Mouse (Mus musculus) kidney, postnatal 0 days (tissue): ENCODE results near the gene Tmem117. TPM values are rescaled to one million over a fixed set of nuclear protein-coding genes. Genes with fewer than 3 reads are reported as not detected.

Source experiments
- ATAC-seq: fragments of 200-750 bp; cut with Nextera tagmentation; replicated peaks from 2 replicates; pipeline ENCODE4 v1.8.0; 2017; ENCODE audit warnings: low read depth, moderate number of reproducible peaks, moderate TSS enrichment, moderate library complexity; ENCODE audit not compliant: low FRiP score
- DNase-seq: peaks from one replicate; pipeline ENCODE4 v3.0.0-alpha.2; 2016; ENCODE audit warnings: low spot score
- H3K27ac ChIP-seq: fragments of 300-500 bp; sonication (generic); 2 replicates; pipeline ENCODE4 v1.5.1; 2014; ENCODE audit warnings: mild to moderate bottlenecking
- H3K27me3 ChIP-seq: fragments of 300-500 bp; sonication (generic); 2 replicates; pipeline ENCODE4 v1.6.1; 2014; ENCODE audit warnings: low read length, mixed read lengths; ENCODE audit not compliant: insufficient read depth
- H3K36me3 ChIP-seq: fragments of 300-500 bp; sonication (generic); 2 replicates; pipeline ENCODE4 v1.6.1; 2014; ENCODE audit warnings: low read length, mixed read lengths; ENCODE audit not compliant: insufficient read depth
- H3K4me1 ChIP-seq: fragments of 300-500 bp; sonication (generic); replicated peaks from 2 replicates; pipeline ENCODE4 v1.6.1; 2014; ENCODE audit warnings: antibody characterized with exemption, low read length, mixed read lengths; ENCODE audit not compliant: insufficient read depth
- H3K4me2 ChIP-seq: fragments of 300-500 bp; sonication (generic); 2 replicates; pipeline ENCODE4 v1.6.1; 2014; ENCODE audit warnings: mild to moderate bottlenecking, low read length, moderate library complexity, mixed read lengths
- H3K4me3 ChIP-seq: fragments of 300-500 bp; sonication (generic); replicated peaks from 2 replicates; pipeline ENCODE4 v1.5.1; 2014; ENCODE audit warnings: low read depth, low read length
- H3K9ac ChIP-seq: fragments of 300-500 bp; sonication (generic); 2 replicates; pipeline ENCODE4 v1.6.1; 2014; ENCODE audit warnings: low read depth, low read length
- H3K9me3 ChIP-seq: fragments of 300-500 bp; sonication (generic); replicated peaks from 2 replicates; pipeline ENCODE4 v1.6.1; 2016; ENCODE audit warnings: low read length, inconsistent platforms, mixed read lengths
- CTCF ChIP-seq: IDR thresholded peaks from 2 replicates; pipeline ENCODE4 v1.5.1; 2016; ENCODE audit warnings: antibody characterized with exemption, low read depth, mild to moderate bottlenecking, moderate library complexity
- WGBS: fragments of 180-500 bp; shearing (Covaris S2); extraction: QIAGEN DNeasy Blood & Tissue Kit; methylation state at CpG from one replicate; pipeline ENCODE4 v1.1.7; 2014; 5-methylcytosine and 5-hydroxymethylcytosine counted together
- polyA plus RNA-seq: library from polyadenylated mRNA; unstranded; fragments of >200 nt; fragmentation: Nextera tagmentation; extraction: Ambion mirVana; gene quantifications from 2 replicates; pipeline ENCODE4 v1.2.1, GENCODE M21; 2015

Tmem117 gene
- polyA plus RNA-seq, 1 experiment from 2014 or later: 24.3 TPM

- ATAC-seq (no peak), DNase-seq (no peak)
- H3K27ac ChIP-seq: no peak overlapping the region
- H3K4me3 ChIP-seq: no peak overlapping the region
- no peaks in the 10 kb centered on the region for H3K9me3 ChIP-seq
- no peaks in the 10 kb centered on the region for H3K36me3 ChIP-seq
- no peak overlapping the region for H3K9ac ChIP-seq
- WGBS: 66% methylated on average over 13 of the region's 13 CpGs
- no peaks in the 10 kb centered on the region for H3K27me3 ChIP-seq
- no peak overlapping the region for H3K4me2 ChIP-seq
- no peak for TF ChIP-seq CTCF
- H3K4me1 ChIP-seq: no peaks in the 10 kb centered on the region
Observed at GRCm38 (mm10) chr15:94651969-94652842, 23.2 kb downstream of the Tmem117 start.

GRCm38 (mm10) chr15:94652843-94653206, 23.8 kb downstream of the Tmem117 start:
- no peak for TF ChIP-seq CTCF
- Histone ChIP-seq H3K4me2 (no peak overlapping the region), H3K4me1 (no peaks in the 10 kb centered on the region), H3K27me3 (no peaks in the 10 kb centered on the region), H3K9me3 (no peaks in the 10 kb centered on the region), H3K36me3 (no peaks in the 10 kb centered on the region), H3K9ac (no peak overlapping the region), H3K27ac (no peak overlapping the region), H3K4me3 (no peak overlapping the region)
- ATAC-seq (no peak), DNase-seq (no peak)
- WGBS: 75% methylated on average over 3 of the region's 3 CpGs

DNA sequence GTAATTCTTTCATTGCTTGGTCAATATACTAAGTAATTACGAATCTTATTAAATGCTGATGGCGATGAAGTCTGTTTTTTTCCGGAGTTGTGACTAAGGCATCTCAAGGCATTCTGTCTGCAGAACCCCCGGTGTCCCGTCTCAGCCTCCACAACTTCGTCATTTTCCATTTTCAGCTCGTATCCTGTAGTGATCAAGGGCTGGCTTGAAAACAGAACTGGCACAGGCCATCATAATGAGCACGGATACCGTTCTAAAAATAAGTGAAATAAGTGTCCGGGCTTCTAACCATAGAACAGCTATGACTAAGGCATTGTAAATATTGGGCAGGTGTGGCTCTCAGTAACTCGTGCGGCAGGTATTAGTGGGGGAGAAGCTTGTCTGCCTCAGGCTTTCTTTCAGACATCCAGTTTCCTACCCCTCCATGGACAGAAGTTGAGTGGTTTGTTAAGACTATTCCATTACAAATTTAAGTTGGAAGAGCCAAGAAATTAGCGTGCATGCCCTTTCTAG, 26.8 kb downstream of the Tmem117 start:
- no peak for DNase-seq
- Histone ChIP-seq H3K4me2 (no peak overlapping the region), H3K4me3 (no peak overlapping the region), H3K9me3 (no peaks in the 10 kb centered on the region), H3K4me1 (no peaks in the 10 kb centered on the region), H3K36me3 (no peaks in the 10 kb centered on the region), H3K27ac (no peak overlapping the region), H3K9ac (no peak overlapping the region), H3K27me3 (no peaks in the 10 kb centered on the region)
- TF ChIP-seq CTCF: no peak
- 86% methylated on average over 13 of the region's 13 CpGs for WGBS
- no peak for ATAC-seq

- no peak overlapping the region for H3K4me3 ChIP-seq
- ATAC-seq (no peak), DNase-seq (no peak)
- H3K4me1 ChIP-seq: no peaks in the 10 kb centered on the region
- no peak overlapping the region for H3K9ac ChIP-seq
- H3K27ac ChIP-seq: no peak overlapping the region
- 70% methylated on average over 6 of the region's 6 CpGs for WGBS
- H3K4me2 ChIP-seq: no peak overlapping the region
- no peak for TF ChIP-seq CTCF
- H3K36me3 ChIP-seq: no peaks in the 10 kb centered on the region
- H3K27me3 ChIP-seq: no peaks in the 10 kb centered on the region
- no peaks in the 10 kb centered on the region for H3K9me3 ChIP-seq
Observed at GRCm38 (mm10) chr15:94657882-94658281, 28.9 kb downstream of the Tmem117 start.

- H3K4me2 ChIP-seq: no peak overlapping the region
- no peaks in the 10 kb centered on the region for H3K27me3 ChIP-seq
- no peak overlapping the region for H3K27ac ChIP-seq
- no peaks in the 10 kb centered on the region for H3K4me1 ChIP-seq
- DNase-seq (no peak), ATAC-seq (no peak)
- no peak overlapping the region for H3K9ac ChIP-seq
- no peaks in the 10 kb centered on the region for H3K9me3 ChIP-seq
- no peak for TF ChIP-seq CTCF
- H3K4me3 ChIP-seq: no peak overlapping the region
- 70% methylated on average over 13 of the region's 13 CpGs for WGBS
- no peaks in the 10 kb centered on the region for H3K36me3 ChIP-seq
Observed at GRCm38 (mm10) chr15:94658392-94659111, 29.5 kb downstream of the Tmem117 start.

DNA sequence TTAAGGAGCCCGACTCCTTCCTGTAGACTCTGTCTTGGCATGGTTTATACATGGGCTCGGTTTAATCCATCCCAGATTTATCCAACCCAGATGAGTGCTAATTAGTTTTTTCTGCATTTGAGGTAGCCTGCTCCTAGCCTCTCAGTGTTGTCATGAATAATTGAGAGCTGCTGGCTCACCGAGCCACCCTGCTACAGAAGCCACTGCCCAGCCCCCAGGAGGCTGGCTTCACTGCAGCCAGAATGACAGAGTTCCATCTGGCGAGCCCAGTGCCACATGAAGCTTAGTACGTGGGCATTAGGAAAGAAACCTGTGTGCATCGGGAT, 30.0 kb downstream of the Tmem117 start:
- no peak for TF ChIP-seq CTCF
- DNase-seq (no peak), ATAC-seq (no peak)
- Histone ChIP-seq H3K27ac (no peak overlapping the region), H3K9me3 (no peaks in the 10 kb centered on the region), H3K9ac (no peak overlapping the region), H3K27me3 (no peaks in the 10 kb centered on the region), H3K4me1 (no peaks in the 10 kb centered on the region), H3K4me2 (no peak overlapping the region), H3K36me3 (no peaks in the 10 kb centered on the region), H3K4me3 (no peak overlapping the region)
- WGBS: 51% methylated on average over 6 of the region's 6 CpGs
